Mouse (Mus musculus) mouse trophoblast stem cell (cell line): ENCODE measurements around the gene Src.

Experiments
- in situ Hi-C, 2 experiments: fragments of 300-500 bp; cut with MseI, MboI; formaldehyde crosslinking; loops; 2 replicates in 1 of 2; 3 replicates in 1 of 2; pipeline ENCODE4 v1.15.1; 2025

The Src gene

DNA sequence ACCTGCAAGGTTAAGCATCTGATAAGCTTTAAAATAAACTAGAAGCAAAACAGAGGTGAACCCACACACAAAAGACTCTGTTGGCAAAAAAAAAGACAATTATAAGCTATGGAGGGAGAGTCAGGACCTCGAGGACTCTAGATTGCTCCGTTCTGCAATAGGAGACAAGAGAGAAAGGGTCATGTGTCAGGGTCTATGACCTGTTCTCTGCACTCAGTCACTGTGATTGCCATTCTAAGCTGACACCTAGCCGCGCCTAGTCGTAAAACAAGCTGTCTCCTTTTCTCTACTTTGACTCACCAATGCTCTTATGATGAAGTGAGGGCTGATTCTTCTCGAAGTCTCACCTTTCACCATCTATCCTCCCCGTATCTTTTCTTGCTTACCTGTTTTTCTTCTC, 5.7 kb upstream of the Src start:
- in situ Hi-C loops, result no loop called here

DNA sequence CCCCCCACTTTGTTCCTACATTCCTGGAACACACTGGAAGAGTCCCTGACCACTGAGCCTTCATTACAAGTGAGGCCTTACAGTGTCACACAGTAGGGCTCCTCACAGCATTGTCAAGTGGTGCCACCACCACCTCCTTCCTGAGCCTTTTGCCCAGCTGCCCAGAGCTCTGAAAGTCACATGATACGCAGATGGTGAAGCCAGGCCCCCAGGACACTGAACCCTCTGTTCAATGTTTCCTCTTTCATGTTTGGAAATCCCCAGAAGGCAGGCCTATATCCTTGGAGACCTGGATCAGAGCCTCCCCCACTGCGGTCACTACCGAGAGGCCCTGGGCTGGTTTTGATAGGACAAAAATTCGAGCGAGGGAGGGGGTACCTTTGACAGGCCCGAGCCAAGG, 1.0 kb upstream of the Src start:
- in situ Hi-C loops, result no loop called here

DNA sequence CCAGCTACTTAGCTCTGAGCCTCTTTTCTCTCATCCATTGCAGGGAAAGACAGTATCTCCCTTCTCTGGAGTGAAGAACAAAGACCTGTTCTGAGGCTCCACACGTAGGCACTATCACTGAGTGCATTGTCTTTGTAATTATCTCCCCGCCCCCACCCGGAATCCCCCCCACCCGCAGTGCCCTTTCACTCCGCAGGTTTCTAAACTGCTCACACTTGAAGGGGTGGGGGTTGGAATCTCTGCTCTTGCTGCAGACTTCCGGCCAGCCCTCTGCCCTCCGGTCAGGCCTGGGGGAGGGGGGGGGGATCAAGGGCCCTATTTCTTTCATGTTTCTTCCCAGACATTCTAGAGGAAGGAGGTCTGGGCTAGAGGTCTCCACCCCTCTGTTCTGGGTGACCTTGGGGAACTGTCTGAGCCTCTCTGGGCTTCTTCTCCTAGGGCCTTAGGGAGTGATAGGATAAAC, 396 bp downstream of the Src start:
- in situ Hi-C loops, result no loop called here

GRCm38 (mm10) chr2:157419506-157419905, 1.3 kb downstream of the Src start:
- in situ Hi-C loops, result no loop called here

GRCm38 (mm10) chr2:157420404-157420803, 2.2 kb downstream of the Src start:
- in situ Hi-C loops, result no loop called here

- in situ Hi-C loops, result no loop called here
Observed at GRCm38 (mm10) chr2:157422062-157422655, 3.9 kb downstream of the Src start.

DNA sequence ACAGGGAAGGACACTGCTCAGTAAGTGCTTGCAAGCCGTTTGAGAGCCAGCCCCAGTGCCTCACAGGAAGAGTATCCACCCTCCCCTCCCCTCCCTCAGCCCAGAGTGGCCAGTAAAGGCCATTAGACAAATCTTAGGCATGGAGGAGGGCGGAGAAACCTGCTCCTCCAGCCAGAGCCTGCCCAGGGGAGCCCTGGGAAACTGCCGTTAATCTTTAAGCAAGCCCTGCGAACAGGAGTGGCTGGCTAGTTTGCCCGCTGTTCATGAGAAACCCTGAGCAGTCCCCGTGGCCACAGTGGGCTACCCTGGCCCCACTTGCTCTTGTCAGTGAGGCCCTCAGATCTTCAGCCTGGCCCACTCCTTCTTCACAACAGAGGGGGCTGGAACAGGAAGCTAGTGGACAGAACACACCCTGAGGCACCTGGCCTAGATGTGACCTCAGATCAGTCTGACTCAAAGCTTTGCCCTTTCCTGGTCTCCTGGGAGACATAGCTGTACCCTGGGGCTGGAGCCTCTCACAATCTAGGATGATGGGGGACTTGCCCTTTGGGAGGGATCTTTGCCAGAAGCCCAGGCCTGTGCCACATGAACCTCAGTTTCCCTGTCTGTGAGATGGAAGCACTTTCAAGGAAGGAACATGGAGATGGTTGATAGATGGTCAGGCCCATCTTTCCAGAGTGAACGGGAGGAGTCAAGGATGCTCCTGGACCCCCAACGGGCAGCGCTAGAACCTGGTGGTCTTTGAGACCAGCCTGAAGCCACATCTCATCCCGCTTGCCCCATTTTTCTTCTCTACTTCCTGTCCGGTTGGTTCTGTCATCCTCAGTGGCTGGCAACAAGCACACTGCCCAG, 4.8 kb downstream of the Src start:
- in situ Hi-C loops, result no loop called here

DNA sequence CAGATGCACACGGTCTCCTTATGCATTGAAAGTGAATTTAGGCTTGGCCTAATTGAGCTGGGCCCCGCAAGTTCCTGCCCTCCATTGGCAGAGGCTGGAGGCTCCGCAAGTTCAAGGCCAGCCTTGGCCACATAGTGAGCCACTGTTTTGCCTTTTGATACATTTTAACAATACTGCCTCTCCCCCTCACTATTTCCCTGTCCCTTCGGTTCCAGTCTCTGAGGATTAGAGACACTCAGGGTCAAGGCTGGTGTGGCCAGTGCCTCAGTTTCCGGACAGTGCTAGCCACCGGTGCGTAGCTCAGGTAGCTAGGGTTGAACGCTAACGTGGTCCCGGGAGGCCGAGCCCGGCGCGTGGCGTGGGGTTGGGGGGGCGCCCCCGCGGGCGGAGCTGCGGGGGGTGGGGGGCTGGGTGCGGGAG, 5.5 kb downstream of the Src start:
- in situ Hi-C loops, result no loop called here

DNA sequence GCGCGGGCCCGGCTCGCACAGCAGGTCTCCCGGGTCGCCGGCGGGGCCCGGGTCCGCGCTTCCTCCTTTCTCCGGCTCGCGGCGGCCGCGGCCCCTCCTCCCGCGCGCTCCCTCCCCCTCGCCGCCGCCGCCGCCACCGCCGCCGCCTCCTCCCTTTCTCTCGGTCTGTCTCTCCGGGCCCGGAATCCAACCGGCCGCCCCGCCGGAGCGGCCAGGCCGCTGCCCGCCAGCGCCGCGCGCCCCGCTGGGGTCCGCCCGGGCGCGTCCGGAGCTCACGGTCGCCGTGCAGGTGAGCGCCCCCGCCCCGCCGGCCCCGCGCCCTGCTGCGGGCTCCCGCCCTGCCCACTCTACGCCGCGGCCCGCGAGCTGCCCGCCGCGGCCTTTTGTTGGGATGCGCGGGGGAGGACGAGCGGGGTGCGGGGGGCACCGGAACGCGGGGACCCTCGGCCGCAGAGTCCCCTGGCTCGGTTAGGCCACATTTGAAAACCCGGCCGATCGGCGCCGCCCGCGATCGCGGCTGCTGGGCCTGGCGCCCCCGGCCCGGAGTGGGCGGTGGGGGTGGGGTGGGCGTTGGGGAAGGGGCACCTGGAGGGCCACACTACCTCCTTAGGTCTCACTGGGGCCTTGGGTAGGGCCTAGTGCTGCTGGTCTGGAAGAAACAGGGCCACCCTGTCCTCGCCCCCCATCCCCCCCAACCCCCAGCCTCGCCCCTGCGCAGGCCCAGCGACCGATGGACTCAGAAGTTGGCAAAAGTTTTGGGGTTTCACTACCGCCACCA, 6.1 kb downstream of the Src start:
- in situ Hi-C loops, result no loop called here

DNA sequence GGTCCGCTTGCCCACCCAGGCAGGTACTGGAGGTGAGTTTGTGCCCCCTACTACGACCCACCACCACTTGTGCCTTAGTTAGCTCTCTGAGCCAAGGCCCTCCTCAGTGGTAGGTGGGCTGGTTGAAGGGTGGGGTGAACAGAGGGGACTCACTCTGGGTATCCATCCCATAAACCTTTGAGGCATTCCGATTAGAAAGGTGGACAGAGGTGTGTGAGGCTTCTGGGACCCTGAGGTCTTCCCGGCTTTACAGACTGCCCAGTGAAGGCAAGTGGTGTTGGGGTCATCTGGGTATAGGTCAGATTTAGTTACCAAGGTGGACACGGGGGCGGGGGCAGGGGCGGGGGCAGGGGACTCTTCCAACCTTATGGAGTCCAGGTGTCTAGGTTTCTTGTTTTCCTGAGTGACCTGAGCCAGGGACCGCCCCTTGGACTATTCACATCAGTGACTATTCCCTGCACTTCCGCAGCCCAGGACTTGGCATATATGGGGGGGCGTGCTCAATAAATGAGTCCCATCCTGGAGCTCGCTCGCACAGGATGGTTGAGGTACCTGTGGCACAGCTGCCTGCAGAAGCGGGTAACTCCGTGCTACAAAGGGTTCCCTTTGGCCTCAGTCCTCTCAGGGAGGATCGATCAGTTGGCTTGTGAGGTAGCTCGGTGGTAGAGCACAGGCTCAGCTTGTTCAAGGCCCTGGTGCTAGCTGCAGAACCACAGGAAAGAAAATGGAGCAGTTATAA, 6.8 kb downstream of the Src start:
- in situ Hi-C loops, result no loop called here

- in situ Hi-C loops, result no loop called here
Observed at GRCm38 (mm10) chr2:157425643-157425988, 7.4 kb downstream of the Src start.

- in situ Hi-C loops, result no loop called here
Observed at GRCm38 (mm10) chr2:157426171-157426570, 7.9 kb downstream of the Src start.

GRCm38 (mm10) chr2:157427164-157427563, 8.9 kb downstream of the Src start:
- in situ Hi-C loops, result no loop called here

- in situ Hi-C loops, result no loop called here
Observed at GRCm38 (mm10) chr2:157428351-157429139, 10.3 kb downstream of the Src start.

- in situ Hi-C loops, result no loop called here
Observed at GRCm38 (mm10) chr2:157429735-157430134, 11.5 kb downstream of the Src start.

DNA sequence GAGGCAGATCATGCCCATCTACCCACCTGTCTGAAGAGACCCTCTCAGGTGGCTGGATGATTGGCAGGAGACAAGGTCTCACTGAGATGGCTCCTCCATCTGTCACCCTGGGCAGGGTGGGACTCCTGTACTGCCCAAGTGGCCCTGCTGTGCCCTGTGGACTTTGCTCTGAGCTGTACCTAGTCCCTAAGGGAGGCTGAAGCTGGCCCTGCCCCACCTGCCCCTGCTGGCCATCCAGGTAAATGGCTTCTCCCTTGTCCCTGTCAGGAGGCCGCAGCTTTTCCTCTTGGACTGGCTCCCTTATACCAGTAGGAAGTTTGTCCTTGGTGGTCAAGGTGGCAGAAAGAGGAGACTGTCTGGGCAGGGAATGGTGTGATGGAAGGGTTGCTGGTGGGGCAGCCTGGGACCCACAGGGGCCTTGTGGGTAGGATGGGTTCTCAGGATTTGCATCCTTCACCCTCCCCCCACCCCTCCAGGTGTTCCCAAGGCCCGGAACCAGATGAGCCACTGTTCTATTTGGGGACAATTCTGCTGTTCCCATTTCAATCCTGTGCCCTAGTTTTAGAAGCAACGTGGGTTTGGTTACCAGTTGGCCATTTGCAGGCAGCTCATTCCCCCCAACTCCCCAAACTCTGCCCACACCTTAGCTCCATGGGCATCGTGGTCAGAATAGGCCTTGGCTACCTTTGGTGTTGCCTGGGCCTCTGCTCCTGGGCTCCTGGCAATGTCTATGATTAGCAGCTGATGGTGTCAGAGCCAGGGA, 12.6 kb downstream of the Src start:
- in situ Hi-C loops, result no loop called here

DNA sequence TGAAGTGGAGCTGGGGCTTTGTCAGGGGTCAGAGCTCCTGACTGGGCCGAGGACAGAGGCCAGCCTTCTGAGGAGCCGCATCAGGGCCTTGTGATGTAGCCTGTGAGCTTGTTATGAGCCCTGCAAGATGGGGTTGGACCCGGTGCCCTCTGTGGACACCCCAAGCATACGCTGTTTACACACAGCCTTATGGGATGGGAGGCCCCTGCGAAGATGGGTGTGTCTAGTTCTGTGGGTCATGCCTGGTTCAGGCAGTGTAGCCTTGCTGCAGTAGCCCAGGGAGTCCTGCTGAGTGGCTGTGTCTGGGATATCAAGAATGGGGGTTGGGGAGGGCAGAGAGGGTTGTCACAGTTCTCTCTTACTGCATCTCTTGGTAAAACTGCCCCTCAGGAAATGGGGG, 13.7 kb downstream of the Src start:
- in situ Hi-C loops, result no loop called here

DNA sequence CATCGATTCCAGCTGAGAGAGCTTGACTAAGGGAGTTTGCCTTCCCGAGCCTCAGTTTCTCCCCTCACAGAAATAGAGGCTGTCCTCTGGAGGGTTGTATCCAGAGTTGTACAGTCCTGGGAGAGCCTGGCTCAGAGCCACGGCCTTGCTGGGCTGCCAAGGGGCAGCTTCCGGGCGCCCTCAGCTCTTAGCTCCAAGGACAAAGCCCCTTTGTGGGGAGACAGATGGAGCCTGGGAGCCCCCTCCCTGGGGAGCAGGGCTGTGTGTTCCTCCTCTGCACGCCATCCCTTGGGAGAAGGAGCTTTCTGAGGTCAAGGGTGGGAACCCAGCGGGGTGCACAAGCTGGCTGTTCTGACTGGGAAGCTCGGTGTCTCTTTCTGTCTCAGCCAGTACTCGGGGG, 14.2 kb downstream of the Src start:
- in situ Hi-C loops, result no loop called here

- in situ Hi-C loops, result no loop called here
Observed at GRCm38 (mm10) chr2:157434041-157434440, 15.8 kb downstream of the Src start.

- in situ Hi-C loops, result no loop called here
Observed at GRCm38 (mm10) chr2:157434497-157434896, 16.3 kb downstream of the Src start.
